Mouse (Mus musculus): ENCODE measurements around the gene Kantr.

Kantr gene

GRCm38 (mm10) chrX:152279384-152279783 lies 47.9 kb downstream of the Kantr start:
- DNase-seq (ENCODE audit: low spot score) = no peak

GRCm38 (mm10) chrX:152271189-152271588 lies 56.1 kb downstream of the Kantr start:
- DNase-seq (ENCODE audit: low spot score) = no peak

Data from urinary bladder, postnatal 25 days (tissue).